Mouse (Mus musculus) frontal cortex, postnatal 10 days (tissue): Measurements from ENCODE around the gene Maml3.

Source experiments
- DNase-seq, 2 experiments: peaks; one replicate each; pipeline ENCODE4 v3.0.0; 2022; ENCODE audit warnings: low spot score in 2 of 2, mixed read lengths in 1 of 2

The Maml3 gene

DNA sequence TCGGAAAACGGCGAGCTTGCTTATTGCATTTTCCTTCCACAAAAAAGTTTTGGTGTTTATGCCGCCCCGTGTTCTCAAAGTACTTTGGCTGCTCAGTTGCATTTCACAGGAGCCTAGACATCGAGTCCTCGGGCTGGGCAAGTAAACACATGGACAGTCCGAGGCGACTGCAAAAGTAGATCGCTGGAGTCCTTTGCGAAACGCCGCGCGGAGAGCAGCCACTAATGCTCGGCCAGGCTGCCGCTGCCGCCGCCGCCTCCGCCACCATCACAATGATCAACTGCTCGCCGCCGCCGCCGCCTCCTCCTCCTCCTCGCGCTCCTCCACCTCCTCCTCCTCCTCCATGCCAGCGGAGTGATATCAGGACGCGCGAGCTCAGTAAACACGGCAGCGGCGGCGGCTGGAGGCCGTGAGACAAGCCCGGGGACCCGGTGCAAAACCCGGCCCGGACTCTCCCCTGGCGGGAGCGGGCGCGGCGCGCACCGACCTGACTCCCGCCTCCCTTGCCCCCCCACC, at the start of gene Maml3:
TSS of gene Maml3 (minus strand) at position 441 of the 516 bp plus-strand sequence.
- peak; percentile 83 to 87 for DNase-seq

GRCm38 (mm10) chr3:52151155-52151554, 46.3 kb upstream of the Maml3 start:
- DNase-seq = no peak

- no peak for DNase-seq
Observed at GRCm38 (mm10) chr3:52148301-52148700, 43.4 kb upstream of the Maml3 start.

DNA sequence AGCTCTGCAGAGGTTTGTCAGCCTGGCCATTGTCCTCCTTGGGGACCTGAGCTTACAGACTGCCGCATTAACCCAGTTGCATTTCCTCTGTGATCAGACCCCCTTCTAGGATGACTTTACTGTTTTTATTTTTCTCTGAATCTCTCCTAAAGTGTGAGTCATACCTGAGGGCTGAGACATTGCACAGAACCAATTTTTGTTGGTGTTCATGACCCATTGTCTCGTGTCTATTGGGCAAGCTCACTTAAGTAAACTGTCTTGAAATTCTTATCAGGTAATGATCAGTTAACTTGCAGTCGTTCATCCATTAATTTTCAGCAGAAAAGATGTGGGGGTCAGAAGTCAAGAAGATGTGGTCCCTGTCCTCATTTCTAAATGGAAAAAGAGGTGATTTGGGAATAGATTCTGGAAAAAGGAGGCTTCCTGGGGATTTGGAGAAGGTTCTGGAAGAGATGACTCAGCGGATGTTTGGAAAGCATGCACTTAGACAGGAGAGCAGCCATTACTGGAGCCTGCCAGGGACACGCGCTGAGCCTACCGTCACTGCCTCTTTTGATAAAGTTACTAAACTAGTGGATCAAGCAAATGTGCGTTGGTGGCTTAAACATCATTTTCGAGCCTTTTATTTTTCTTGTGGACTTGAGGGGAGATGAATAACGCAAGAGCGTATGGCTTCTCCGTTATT, 40.0 kb upstream of the Maml3 start:
- DNase-seq = no peak

DNA sequence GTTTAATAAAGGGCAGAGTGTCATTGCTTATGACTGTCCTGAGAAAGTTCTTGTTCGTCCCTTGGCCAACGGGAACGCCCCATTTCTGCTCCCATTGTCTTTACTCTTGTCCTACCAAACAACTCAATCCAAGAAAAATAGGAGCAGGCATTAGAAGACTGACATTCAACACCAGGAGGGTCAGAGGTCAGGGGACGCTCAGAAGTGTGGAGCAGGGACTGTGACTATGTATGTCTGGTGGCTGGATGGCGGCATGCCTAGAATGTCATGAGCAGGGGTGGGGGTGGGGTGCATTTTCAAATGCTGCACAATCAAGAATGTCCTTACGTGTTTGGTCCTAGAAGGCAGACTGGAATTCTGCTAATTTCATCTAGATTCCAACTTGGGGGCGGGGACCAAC, 38.1 kb upstream of the Maml3 start:
- DNase-seq = no peak

GRCm38 (mm10) chr3:52140162-52140561, 35.3 kb upstream of the Maml3 start:
- peak; percentile 41 to 50 for DNase-seq

DNA sequence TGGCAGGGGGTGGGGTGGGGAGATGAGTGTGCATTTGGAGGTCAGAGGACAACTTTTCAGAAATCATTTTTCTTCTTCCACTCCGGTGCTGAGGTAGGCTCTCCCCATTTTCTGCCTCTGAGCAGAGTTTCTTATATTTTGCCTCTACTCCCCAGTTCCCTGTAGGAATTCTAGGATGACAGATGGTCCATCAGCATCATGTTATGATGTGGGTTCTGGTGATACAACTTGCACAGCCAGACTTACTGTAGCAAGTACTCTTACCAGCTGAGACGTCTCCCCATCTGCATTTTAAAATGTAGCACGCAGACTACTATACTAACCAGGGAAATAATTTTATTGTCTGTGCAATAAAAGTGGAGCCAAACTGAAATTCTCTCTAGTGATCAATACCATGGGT, 20.5 kb upstream of the Maml3 start:
- DNase-seq = no peak

DNA sequence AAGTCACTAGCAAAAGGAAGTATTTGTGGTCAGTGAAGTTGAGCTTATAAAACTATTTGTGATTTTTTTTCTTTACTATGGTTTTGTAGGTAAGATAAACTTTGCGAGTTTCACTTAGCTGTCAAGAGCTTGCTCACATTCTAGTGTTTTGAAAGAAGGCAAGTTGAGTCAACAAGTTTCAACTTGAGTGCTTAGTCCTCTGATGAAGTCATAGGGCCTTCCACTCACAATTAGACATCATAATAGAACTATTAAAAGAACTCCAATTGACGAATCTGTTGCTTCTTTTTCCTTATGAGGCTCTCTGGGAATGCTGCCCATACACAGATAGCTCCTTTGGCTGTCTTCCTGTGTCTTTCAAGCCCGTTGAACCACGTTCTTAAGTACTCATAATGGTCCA, 16.0 kb upstream of the Maml3 start:
- no peak for DNase-seq

- no peak for DNase-seq
Observed at GRCm38 (mm10) chr3:52119216-52119615, 14.3 kb upstream of the Maml3 start.

DNA sequence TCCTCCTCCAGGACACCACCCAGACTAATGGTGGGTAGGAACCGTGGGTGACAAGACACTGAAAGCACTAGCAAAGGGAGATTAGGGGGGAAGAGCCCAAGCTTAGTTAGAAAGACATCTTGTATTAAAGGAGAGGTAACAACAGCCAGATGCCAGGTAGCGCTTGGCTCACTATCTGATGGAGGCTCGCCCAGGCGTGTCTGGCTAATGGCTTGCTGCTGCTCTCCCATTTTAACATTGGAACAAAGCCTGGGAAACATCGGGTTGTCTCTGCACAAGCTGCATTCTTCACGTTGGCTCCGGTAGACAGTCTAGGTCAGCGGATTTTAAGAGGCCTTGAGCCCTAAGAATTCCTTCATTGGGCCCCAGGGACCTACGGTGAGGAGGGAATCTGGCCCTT, 10.5 kb upstream of the Maml3 start:
- DNase-seq = no peak

DNA sequence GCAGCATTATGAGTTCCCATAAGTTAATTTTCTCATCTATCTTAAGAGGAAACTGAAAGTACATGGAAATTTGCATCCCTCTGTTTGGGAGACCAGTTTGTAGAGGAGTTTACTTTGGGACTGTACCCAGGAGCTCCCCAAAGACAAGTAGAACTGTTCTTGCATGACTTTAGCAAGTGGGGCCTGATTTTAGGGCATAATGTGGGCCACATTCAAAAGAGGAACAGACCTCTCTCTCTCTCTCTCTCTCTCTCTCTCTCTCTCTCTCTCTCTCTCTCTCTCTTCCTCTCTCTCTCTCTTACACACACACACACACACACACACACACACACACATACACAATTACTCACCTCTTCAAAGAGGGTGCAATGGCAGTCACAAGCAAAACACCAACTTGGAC, 3.2 kb upstream of the Maml3 start:
- no peak for DNase-seq

DNA sequence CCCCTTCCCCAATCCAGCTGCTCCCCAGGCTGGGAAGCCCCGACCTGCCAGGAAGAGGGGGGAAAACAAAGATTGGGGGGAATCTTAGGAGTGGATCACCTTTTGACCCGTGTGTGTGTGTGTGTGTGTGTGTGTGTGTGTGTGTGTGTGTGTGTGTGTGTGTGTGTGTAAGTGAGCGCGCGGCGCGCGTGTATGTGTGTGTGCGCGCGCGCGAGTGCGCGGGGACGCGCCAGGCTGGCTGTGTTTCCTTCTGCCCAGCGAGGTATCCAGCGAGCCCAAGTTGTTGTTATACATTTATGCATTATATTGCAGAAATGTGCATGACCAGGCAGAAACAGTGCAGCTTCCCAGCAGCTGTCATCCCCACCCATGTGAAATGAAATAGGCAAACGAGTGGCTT, 280 bp upstream of the Maml3 start:
- no peak for DNase-seq

DNA sequence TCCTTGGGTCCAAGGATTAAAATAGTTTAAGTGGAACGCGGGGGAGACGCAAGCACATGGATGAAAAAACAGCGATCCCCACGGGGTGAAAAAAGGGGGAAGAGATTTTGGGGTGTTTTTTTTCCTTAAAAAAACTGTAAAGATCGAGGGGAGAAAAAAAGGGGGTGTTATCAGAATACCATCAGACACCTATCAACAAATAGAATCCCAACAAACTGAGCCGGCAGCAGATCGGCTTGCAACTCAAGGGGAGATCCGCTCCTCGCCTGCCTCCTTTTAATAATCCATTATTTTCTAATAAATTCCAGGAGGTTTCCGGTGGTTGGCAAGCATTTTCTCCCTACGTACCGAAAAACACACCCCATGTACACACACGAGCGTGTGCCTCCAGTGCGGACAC, 668 bp downstream of the Maml3 start:
- DNase-seq = no peak

- peak; percentile 34 to 54 for DNase-seq
Observed at GRCm38 (mm10) chr3:52103531-52104181, 1.2 kb downstream of the Maml3 start.

- DNase-seq = peak; percentile 67 to 73
Observed at GRCm38 (mm10) chr3:52102601-52103530, 2.0 kb downstream of the Maml3 start.

DNA sequence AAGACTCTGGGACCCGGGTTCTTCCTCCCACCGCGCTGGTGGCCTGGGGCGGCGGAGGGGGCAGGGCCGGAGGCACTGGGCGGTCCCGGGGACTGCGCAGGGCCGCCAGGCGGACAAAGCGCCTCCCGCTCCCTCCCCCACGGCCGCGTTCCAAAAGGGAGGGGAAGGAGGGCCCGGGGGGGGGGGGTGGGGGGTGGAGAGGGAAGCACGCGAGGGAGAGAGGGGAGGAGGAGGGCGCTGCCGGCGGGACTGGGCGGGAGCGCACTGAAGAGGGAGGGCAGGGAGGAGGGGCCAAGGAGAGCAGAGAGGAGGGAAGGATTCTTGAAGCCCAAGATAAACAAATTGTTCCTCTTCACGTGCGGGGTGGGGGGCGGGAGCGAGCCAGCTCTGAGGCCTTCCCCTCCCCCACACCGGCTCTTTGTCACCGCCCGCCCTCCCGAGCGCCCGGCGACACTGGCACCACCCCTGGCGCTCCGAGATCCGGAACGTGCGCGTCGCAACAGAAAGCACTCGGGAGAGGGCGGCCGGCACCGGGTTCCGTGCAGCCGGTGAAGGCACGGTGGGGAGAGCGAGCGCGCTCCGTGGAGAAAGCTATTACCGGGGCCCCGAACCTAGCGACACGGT, 2.8 kb downstream of the Maml3 start:
- DNase-seq = peak; percentile 77 to 78

DNA sequence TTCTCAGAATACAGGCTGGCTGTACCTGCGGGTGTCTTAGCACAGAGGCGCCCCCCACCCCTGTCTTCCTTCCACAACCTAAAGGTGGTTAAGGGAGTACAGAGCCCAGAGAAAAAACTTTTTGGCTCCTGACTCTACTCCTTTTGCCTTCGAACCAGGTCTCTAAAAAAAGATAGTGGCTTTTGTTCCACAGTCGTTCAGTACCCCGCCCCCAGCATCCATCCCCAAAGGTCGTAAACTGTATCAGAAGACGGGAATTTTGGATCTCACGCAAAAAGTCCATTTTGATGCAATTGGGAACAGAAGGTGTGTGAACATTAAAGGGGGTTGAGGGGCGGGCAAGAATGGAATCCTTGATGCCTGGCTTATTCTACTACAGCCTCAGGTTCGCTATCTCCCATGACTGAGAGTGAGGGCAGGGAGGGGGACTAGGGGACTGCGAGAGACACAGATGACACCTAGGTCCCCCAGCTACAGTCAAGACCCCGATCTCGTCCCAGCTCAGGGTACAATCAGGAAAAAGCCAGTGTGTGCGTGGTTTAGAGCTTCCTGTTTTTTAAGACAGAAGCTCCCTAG, 3.4 kb downstream of the Maml3 start:
- DNase-seq = peak; percentile 16 to 21

GRCm38 (mm10) chr3:52100926-52101325, 4.0 kb downstream of the Maml3 start:
- no peak for DNase-seq

DNA sequence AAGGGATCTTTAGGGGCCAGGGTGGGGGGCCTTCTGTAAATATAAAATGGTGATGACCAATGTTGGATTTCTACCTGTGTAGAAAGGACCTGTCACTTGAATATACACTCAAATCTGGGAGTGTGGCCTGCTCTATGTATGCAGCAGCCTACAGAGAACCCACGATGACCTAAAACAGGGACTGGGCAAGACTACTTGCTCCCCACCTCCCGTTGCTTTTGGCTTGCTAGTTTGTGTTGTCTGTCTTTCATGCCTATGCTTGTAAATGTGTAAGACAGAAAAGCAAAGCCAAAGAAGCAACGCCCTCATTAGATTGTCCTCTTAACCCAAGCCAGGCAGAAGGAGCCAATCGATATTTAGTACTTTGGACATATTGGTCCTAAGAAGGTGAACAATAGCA, 4.6 kb downstream of the Maml3 start:
- DNase-seq = no peak

- no peak for DNase-seq
Observed at GRCm38 (mm10) chr3:52099286-52099685, 5.6 kb downstream of the Maml3 start.

DNA sequence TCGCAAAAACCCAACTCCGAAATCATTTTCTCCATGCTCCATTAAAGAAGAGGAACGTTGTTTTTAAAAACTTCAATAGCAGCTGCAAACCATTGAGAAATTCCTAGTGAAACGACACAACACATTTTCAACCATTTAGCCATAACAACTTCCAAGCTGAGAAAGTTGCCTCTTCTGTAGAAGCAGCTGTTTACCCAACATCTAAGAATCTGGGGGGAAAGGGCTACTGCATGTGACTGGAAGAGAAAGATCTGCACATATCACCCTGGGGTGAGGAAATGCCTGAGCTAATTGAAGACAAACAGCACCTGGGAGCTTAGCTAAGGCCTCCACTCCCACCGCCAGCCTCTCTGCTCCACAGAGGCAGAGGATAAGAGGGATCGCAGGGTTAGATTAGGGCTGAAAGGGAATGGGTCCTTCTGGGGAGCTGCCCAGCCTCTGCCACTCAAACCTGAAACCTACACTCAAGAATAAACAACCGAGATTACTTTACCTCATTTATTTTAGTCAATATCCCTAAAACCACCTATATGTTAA, 13.5 kb downstream of the Maml3 start:
- no peak for DNase-seq
